Mouse (Mus musculus) limb, embryonic 15.5 days (tissue): ENCODE data around the gene Mad1l1. TPM values are rescaled to one million over a fixed set of nuclear protein-coding genes. Genes with fewer than 3 reads are reported as not detected.

Experiments
- ATAC-seq: fragments of 200-750 bp; cut with Nextera tagmentation; 2 replicates; pipeline ENCODE4 v1.8.0; 2017; ENCODE audit warnings: low read depth, moderate TSS enrichment; ENCODE audit not compliant: insufficient number of reproducible peaks, low FRiP score, low TSS enrichment
- H3K27ac ChIP-seq: fragments of 300-500 bp; sonication (generic); 2 replicates; pipeline ENCODE4 v1.5.1; 2015; ENCODE audit warnings: moderate library complexity, mild to moderate bottlenecking, inconsistent platforms
- H3K27me3 ChIP-seq: fragments of 300-500 bp; sonication (generic); 2 replicates; pipeline ENCODE4 v1.6.1; 2015; ENCODE audit warnings: inconsistent platforms
- H3K36me3 ChIP-seq: fragments of 300-500 bp; sonication (generic); 2 replicates; pipeline ENCODE4 v1.6.1; 2015; ENCODE audit warnings: inconsistent platforms
- H3K4me1 ChIP-seq: fragments of 300-500 bp; sonication (generic); 2 replicates; pipeline ENCODE4 v1.6.1; 2015; ENCODE audit warnings: inconsistent platforms
- H3K4me2 ChIP-seq: fragments of 300-500 bp; sonication (generic); 2 replicates; pipeline ENCODE4 v1.6.1; 2015; ENCODE audit warnings: mild to moderate bottlenecking, inconsistent platforms
- H3K4me3 ChIP-seq: fragments of 300-500 bp; sonication (generic); 2 replicates; pipeline ENCODE4 v1.5.1; 2015; ENCODE audit warnings: mild to moderate bottlenecking, inconsistent platforms
- H3K9ac ChIP-seq: fragments of 300-500 bp; sonication (generic); 2 replicates; pipeline ENCODE4 v1.6.1; 2015; ENCODE audit warnings: inconsistent platforms
- H3K9me3 ChIP-seq: fragments of 300-500 bp; sonication (generic); 2 replicates; pipeline ENCODE4 v1.6.1; 2016; ENCODE audit warnings: inconsistent platforms
- WGBS: fragments of 180-500 bp; shearing (Covaris S2); methylation state at CpG from one replicate; pipeline ENCODE4 v1.1.7; 2015; 5-methylcytosine and 5-hydroxymethylcytosine counted together
- polyA plus RNA-seq: library from polyadenylated mRNA; unstranded; fragments of >200 nt; fragmentation: Nextera tagmentation; extraction: Ambion mirVana; gene quantifications from 2 replicates; pipeline ENCODE4 v1.2.1, GENCODE M21; 2015

The Mad1l1 gene
- polyA plus RNA-seq, 1 experiment from 2014 or later: 42.9 TPM

GRCm38 (mm10) chr5:140182351-140182750 lies 139.0 kb downstream of the Mad1l1 start:
- H3K4me3 ChIP-seq: no peak overlapping the region
- H3K27ac ChIP-seq: no peak overlapping the region
- H3K9ac ChIP-seq: no peak overlapping the region
- no peak for ATAC-seq
- peaks cover 9% of the 10 kb centered on the region; the same call in 1 of the 2 replicates for H3K4me1 ChIP-seq
- H3K27me3 ChIP-seq: no peaks in the 10 kb centered on the region
- no peaks in the 10 kb centered on the region for H3K36me3 ChIP-seq
- WGBS: 95% methylated on average over 4 of the region's 4 CpGs
- no peak overlapping the region for H3K4me2 ChIP-seq
- no peaks in the 10 kb centered on the region for H3K9me3 ChIP-seq

GRCm38 (mm10) chr5:140180016-140180415 lies 141.3 kb downstream of the Mad1l1 start:
- Histone ChIP-seq H3K4me3 (no peak overlapping the region), H3K27ac (no peak overlapping the region), H3K4me1 (peaks cover 15% of the 10 kb centered on the region), H3K27me3 (no peaks in the 10 kb centered on the region), H3K36me3 (no peaks in the 10 kb centered on the region), H3K4me2 (no peak overlapping the region), H3K9me3 (no peaks in the 10 kb centered on the region), H3K9ac (no peak overlapping the region)
- ATAC-seq: no peak
- 95% methylated on average over 5 of the region's 5 CpGs for WGBS

DNA sequence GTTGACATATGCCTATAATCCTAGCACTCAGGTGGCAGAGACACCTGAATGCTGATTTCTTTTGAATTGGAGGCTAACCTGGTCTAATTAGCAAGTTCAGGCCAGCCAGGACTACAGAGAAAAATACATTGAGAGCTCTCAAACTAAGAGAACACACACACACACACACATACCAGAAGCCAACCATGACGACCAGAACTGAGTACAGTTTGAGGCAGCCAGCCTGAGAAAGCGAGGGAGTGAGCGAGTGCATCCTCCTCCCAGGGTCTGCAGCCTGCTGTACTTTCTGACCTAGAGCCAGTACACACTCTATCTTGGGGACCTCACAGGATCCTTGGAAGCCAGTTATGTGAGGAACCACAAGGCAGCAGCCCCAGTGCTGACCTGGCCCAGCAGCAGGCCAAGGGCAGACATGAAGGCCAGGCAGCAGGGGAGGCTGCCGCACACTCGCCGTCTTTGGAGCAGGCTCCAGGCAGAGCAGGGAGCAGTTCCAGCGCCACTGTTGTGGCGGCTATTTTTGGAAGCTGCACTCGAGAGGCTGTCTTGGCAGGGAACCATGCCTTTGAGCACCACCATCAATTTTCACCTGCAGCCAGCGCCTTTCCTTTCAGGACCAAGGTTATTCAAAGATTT lies 143.2 kb downstream of the Mad1l1 start:
- Histone ChIP-seq H3K4me1 (peaks cover 24% of the 10 kb centered on the region), H3K27me3 (no peaks in the 10 kb centered on the region), H3K27ac (no peak overlapping the region), H3K9me3 (no peaks in the 10 kb centered on the region), H3K4me3 (no peak overlapping the region), H3K4me2 (no peak overlapping the region), H3K9ac (no peak overlapping the region), H3K36me3 (no peaks in the 10 kb centered on the region)
- 44% methylated on average over 10 of the region's 10 CpGs for WGBS
- no peak for ATAC-seq

- Histone ChIP-seq H3K36me3 (no peaks in the 10 kb centered on the region), H3K9me3 (no peaks in the 10 kb centered on the region), H3K27ac (no peak overlapping the region)
Measured at GRCm38 (mm10) chr5:140177582-140177981, 143.8 kb downstream of the Mad1l1 start.

DNA sequence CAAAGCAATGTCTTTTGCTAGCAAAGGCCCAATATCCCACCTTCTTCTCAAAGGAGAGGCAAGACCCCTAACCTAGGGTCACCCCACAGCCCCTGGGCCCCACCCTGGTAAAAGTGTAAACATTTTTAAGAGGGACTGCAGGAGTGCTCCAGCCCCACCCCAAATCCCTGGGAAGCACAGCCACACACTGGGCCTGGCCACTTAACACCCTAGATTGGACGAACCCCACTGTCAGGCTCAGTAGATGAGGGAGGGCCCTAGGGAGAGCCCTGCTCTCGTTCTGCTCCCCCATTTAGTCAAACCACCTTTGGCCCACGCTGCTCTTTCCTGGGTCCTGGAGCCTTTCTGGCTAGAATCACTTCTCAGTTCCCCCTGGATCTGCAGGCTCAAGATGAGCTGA lies 145.0 kb downstream of the Mad1l1 start:
- Histone ChIP-seq H3K4me3 (no peak overlapping the region), H3K9ac (no peak overlapping the region), H3K9me3 (no peaks in the 10 kb centered on the region), H3K36me3 (no peaks in the 10 kb centered on the region), H3K27me3 (no peaks in the 10 kb centered on the region), H3K27ac (no peak overlapping the region), H3K4me2 (no peak overlapping the region), H3K4me1 (peaks cover 24% of the 10 kb centered on the region)
- 42% methylated on average over 3 of the region's 3 CpGs for WGBS
- ATAC-seq: no peak

More at GRCm38 (mm10) chr5:140177582-140177981, 143.8 kb downstream of the Mad1l1 start:
- 84% methylated on average over 8 of the region's 8 CpGs for WGBS
- no peaks in the 10 kb centered on the region for H3K27me3 ChIP-seq
- H3K4me1 ChIP-seq: peaks cover 24% of the 10 kb centered on the region
- no peak for ATAC-seq
- no peak overlapping the region for H3K4me2 ChIP-seq
- H3K9ac ChIP-seq: no peak overlapping the region
- no peak overlapping the region for H3K4me3 ChIP-seq

DNA sequence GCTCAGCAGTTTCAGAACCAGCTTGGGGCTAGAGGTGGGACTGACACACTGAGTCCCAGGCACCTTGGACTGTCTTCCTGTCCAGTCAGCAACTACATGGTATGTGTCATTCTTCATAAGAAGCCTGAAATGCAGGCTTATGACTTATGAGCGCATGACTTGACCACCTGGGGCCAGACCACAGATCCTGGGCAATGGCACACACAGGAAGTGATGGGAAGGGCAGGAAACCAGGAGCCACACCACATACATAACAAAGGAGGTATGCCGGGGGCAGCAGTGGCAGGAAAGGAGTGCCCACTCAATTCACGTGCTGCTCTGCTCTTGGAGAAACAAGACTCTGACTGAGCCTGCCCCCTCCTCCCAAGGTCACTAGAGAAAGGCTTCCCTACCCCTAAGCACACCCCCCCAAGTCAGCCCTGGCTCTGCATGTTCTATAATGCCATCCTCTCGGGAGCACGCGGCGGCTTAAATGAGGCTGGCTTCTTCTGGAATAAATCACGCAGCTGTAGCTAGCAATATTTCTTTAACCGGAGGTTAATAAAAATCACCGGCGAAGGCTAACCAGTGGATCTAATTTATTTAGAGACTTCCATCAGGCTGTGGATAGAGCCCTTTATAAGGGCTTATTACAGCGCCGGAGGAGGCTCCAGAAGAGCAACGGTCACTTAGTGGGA lies 146.4 kb downstream of the Mad1l1 start:
- H3K27me3 ChIP-seq: no peaks in the 10 kb centered on the region
- peaks cover 24% of the 10 kb centered on the region for H3K4me1 ChIP-seq
- 36% methylated on average over 14 of the region's 14 CpGs for WGBS
- no peaks in the 10 kb centered on the region for H3K36me3 ChIP-seq
- no peak overlapping the region for H3K9ac ChIP-seq
- H3K9me3 ChIP-seq: no peaks in the 10 kb centered on the region
- H3K4me3 ChIP-seq: no peak overlapping the region
- no peak overlapping the region for H3K27ac ChIP-seq
- H3K4me2 ChIP-seq: no peak overlapping the region
- ATAC-seq: no peak; the same call in 1 of the 2 replicates

DNA sequence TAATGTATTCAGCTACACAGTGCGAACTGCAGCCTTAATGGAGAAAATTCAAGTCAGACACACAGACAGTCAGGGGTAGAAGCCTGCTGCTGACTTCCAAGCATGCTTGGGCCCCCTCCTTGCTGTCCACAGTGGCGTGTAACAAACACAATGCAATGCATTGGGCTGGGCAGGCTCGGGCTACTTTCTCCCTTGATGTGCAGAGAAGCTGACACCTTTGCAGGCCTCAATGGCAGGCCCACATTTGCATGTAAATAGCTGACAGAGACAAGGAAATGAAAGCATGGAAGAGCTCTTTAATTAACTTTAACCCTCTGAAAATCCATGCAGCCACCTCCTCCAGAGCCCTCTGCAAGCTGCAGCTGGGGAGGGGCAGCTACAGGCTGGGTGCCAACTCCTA lies 147.3 kb downstream of the Mad1l1 start:
- no peaks in the 10 kb centered on the region for H3K36me3 ChIP-seq
- no peaks in the 10 kb centered on the region for H3K27me3 ChIP-seq
- H3K4me2 ChIP-seq: no peak overlapping the region
- no peaks in the 10 kb centered on the region for H3K9me3 ChIP-seq
- peaks cover 24% of the 10 kb centered on the region for H3K4me1 ChIP-seq
- H3K9ac ChIP-seq: no peak overlapping the region
- WGBS: 56% methylated on average over 3 of the region's 3 CpGs
- H3K4me3 ChIP-seq: no peak overlapping the region
- no peak overlapping the region for H3K27ac ChIP-seq
- ATAC-seq: no peak

GRCm38 (mm10) chr5:140173181-140173580 lies 148.2 kb downstream of the Mad1l1 start:
- H3K4me3 ChIP-seq: no peak overlapping the region
- H3K9ac ChIP-seq: no peak overlapping the region
- no peak for ATAC-seq
- H3K36me3 ChIP-seq: 0 out of 2 replicates have a peak, but pooled peaks cover 3% of the 10 kb centered on the region
- no peaks in the 10 kb centered on the region for H3K27me3 ChIP-seq
- H3K27ac ChIP-seq: no peak overlapping the region
- peaks cover 18% of the 10 kb centered on the region for H3K4me1 ChIP-seq
- 85% methylated on average over 4 of the region's 4 CpGs for WGBS
- no peaks in the 10 kb centered on the region for H3K9me3 ChIP-seq
- H3K4me2 ChIP-seq: no peak overlapping the region

GRCm38 (mm10) chr5:140171710-140172109 lies 149.6 kb downstream of the Mad1l1 start:
- Histone ChIP-seq H3K27ac (no peak overlapping the region), H3K27me3 (no peaks in the 10 kb centered on the region), H3K4me1 (peaks cover 16% of the 10 kb centered on the region), H3K36me3 (0 out of 2 replicates have a peak, but pooled peaks cover 3% of the 10 kb centered on the region), H3K9me3 (no peaks in the 10 kb centered on the region), H3K9ac (no peak overlapping the region), H3K4me3 (no peak overlapping the region), H3K4me2 (no peak overlapping the region)
- no peak for ATAC-seq
- WGBS: 91% methylated on average over 1 of the region's 1 CpGs

GRCm38 (mm10) chr5:140167531-140167930 lies 153.8 kb downstream of the Mad1l1 start:
- no peak overlapping the region for H3K9ac ChIP-seq
- no peaks in the 10 kb centered on the region for H3K27me3 ChIP-seq
- H3K36me3 ChIP-seq: 0 out of 2 replicates have a peak, but pooled peaks cover 3% of the 10 kb centered on the region
- ATAC-seq: no peak
- no peak overlapping the region for H3K4me2 ChIP-seq
- H3K9me3 ChIP-seq: no peaks in the 10 kb centered on the region
- H3K27ac ChIP-seq: no peak overlapping the region
- H3K4me3 ChIP-seq: no peak overlapping the region
- no peaks in the 10 kb centered on the region for H3K4me1 ChIP-seq
- 82% methylated on average over 6 of the region's 6 CpGs for WGBS

DNA sequence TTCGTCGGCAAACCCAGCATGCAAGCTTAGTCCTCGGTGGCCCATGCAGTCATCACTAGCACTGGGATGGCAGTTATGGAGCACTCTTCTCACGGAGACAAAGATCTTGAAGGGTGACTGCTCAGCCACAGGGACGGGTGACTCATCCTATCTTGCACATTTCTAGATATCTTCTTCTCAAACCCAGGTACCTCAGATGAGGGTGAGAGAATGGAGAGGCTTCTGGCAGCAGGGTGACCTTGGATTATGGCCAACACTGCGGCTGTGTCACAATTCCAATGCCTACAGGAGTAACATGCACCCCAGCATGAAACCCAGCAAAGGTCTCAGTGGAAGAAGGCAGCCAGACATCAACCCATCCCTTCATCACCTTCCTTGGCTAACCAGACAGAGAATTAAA lies 154.3 kb downstream of the Mad1l1 start:
- H3K27me3 ChIP-seq: no peaks in the 10 kb centered on the region
- no peaks in the 10 kb centered on the region for H3K4me1 ChIP-seq
- H3K9ac ChIP-seq: no peak overlapping the region
- H3K4me3 ChIP-seq: no peak overlapping the region
- H3K9me3 ChIP-seq: no peaks in the 10 kb centered on the region
- WGBS: 95% methylated on average over 6 of the region's 6 CpGs
- no peak overlapping the region for H3K4me2 ChIP-seq
- H3K27ac ChIP-seq: no peak overlapping the region
- H3K36me3 ChIP-seq: 0 out of 2 replicates have a peak, but pooled peaks cover 3% of the 10 kb centered on the region
- ATAC-seq: no peak

DNA sequence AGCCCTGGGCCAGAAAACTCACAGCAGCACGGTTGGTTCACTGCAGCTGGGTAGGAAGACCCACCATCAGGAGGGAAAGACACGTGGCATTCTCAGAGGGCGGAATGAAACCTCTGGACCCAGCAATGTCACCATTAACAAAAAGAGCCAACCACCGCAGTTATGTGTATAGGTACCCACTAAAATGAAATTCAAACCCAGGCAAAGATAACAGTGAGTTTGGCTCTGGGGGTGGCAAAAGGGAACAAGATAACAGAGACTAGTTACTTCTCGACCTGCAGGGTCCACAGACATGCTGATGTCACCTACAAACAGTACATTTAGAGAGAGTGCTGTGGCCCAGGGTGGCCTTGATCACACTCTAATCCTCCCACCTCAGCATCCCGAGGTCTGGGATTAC lies 157.4 kb downstream of the Mad1l1 start:
- no peak overlapping the region for H3K27ac ChIP-seq
- no peaks in the 10 kb centered on the region for H3K4me1 ChIP-seq
- 78% methylated on average over 6 of the region's 6 CpGs for WGBS
- no peak overlapping the region for H3K4me2 ChIP-seq
- H3K27me3 ChIP-seq: no peaks in the 10 kb centered on the region
- H3K9me3 ChIP-seq: no peaks in the 10 kb centered on the region
- H3K36me3 ChIP-seq: 0 out of 2 replicates have a peak, but pooled peaks cover 2% of the 10 kb centered on the region
- H3K4me3 ChIP-seq: no peak overlapping the region
- no peak for ATAC-seq
- H3K9ac ChIP-seq: no peak overlapping the region
